Mouse (Mus musculus): ENCODE results near the gene Pard3b.
"Not testable (repeated sequence)": the region's sequence is repeated elsewhere in the genome, so short reads cannot be mapped to it uniquely, and the experiment has no call there.

Gene Pard3b

GRCm38 (mm10) chr1:62564245-62565119, 925.9 kb downstream of the Pard3b start:
- no peak for DNase-seq (ENCODE audit: low read depth in 1 of 2, low spot score in 2 of 2)

GRCm38 (mm10) chr1:62565120-62565809, 926.6 kb downstream of the Pard3b start:
- no peak for DNase-seq (ENCODE audit: low read depth in 1 of 2, low spot score in 2 of 2)

- no peak for DNase-seq (ENCODE audit: low read depth in 1 of 2, low spot score in 2 of 2)
These were observed 928.0 kb downstream of the Pard3b start for GRCm38 (mm10) chr1:62566596-62566995.

GRCm38 (mm10) chr1:62576939-62577590, 938.4 kb downstream of the Pard3b start:
- DNase-seq (ENCODE audit: low read depth in 1 of 2, low spot score in 2 of 2) = no peak

GRCm38 (mm10) chr1:62579024-62579765, 940.6 kb downstream of the Pard3b start:
- DNase-seq (ENCODE audit: low read depth in 1 of 2, low spot score in 2 of 2) = no peak

- no peak for DNase-seq (ENCODE audit: low read depth in 1 of 2, low spot score in 2 of 2)
These were observed 941.8 kb downstream of the Pard3b start for GRCm38 (mm10) chr1:62580314-62580935.

- DNase-seq (ENCODE audit: low read depth in 1 of 2, low spot score in 2 of 2) = no peak
These were observed 943.9 kb downstream of the Pard3b start for GRCm38 (mm10) chr1:62582476-62582875.

GRCm38 (mm10) chr1:62587536-62587935, 948.9 kb downstream of the Pard3b start:
- no peak for DNase-seq (ENCODE audit: low read depth in 1 of 2, low spot score in 2 of 2)

GRCm38 (mm10) chr1:62591296-62592031, 952.8 kb downstream of the Pard3b start:
- no peak for DNase-seq (ENCODE audit: low read depth in 1 of 2, low spot score in 2 of 2)

- DNase-seq (ENCODE audit: low read depth in 1 of 2, low spot score in 2 of 2) = no peak
These were observed 956.8 kb downstream of the Pard3b start for GRCm38 (mm10) chr1:62595401-62595800.

- no peak for DNase-seq (ENCODE audit: low read depth in 1 of 2, low spot score in 2 of 2)
These were observed 959.3 kb downstream of the Pard3b start for GRCm38 (mm10) chr1:62597751-62598400.

GRCm38 (mm10) chr1:62598551-62598950, 959.9 kb downstream of the Pard3b start:
- DNase-seq (ENCODE audit: low read depth in 1 of 2, low spot score in 2 of 2) = no peak

GRCm38 (mm10) chr1:62604644-62605043, 966.0 kb downstream of the Pard3b start:
- not testable (repeated sequence) for DNase-seq (ENCODE audit: low read depth in 1 of 2, low spot score in 2 of 2)

- DNase-seq (ENCODE audit: low read depth in 1 of 2, low spot score in 2 of 2) = no peak
These were observed 979.6 kb downstream of the Pard3b start for GRCm38 (mm10) chr1:62618109-62618665.

- no peak for DNase-seq (ENCODE audit: low read depth in 1 of 2, low spot score in 2 of 2)
These were observed 980.8 kb downstream of the Pard3b start for GRCm38 (mm10) chr1:62619456-62619855.

- no peak for DNase-seq (ENCODE audit: low read depth in 1 of 2, low spot score in 2 of 2)
These were observed 983.8 kb downstream of the Pard3b start for GRCm38 (mm10) chr1:62622447-62622846.

- DNase-seq (ENCODE audit: low read depth in 1 of 2, low spot score in 2 of 2) = no peak
These were observed 985.5 kb downstream of the Pard3b start for GRCm38 (mm10) chr1:62624166-62624565.

- DNase-seq (ENCODE audit: low read depth in 1 of 2, low spot score in 2 of 2) = no peak
These were observed 986.2 kb downstream of the Pard3b start for GRCm38 (mm10) chr1:62624836-62625235.

- DNase-seq (ENCODE audit: low read depth in 1 of 2, low spot score in 2 of 2) = no peak
These were observed 986.7 kb downstream of the Pard3b start for GRCm38 (mm10) chr1:62625332-62625731.
